Mouse (Mus musculus): ENCODE measurements at regions not wholly inside any gene's neighbourhood (a gene's known extent, or its start where the extent isn't known, plus 50 kb on each side); places are given as distances from the start of the nearest gene placed in this dataset.

DNA sequence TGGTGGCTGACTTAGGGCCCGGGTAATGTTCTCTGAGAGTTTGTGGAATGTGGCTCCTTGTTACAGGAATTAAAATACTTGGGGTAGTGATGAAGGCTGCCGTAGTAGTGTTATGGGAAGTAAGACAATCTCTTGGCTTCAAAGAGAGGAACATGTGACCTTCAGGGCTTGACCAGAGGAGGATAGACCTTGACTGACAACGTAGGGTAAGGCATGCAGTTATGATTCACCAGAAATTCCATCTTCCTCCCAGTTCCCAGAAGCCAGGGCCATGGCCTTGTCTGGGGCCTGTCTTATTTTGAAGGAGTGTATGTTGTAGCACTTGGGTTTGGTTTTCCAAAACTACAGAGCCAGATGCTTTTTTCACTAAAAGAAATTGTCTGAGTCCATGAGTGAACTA is 1370.1 kb upstream of the A1bg start:
- WGBS, result 88% methylated on average over 3 of the region's 3 CpGs
- Histone ChIP-seq H3K9ac (ENCODE audit: low read depth, low read length) (no peak overlapping the region), H3K27ac (ENCODE audit: low read depth, low read length) (no peak overlapping the region), H3K4me2 (replicated peaks; ENCODE audit: low read depth, low read length) (no peak overlapping the region), H3K4me3 (ENCODE audit: low read depth, low read length) (no peak overlapping the region), H3K36me3 (ENCODE audit: control insufficient read depth, insufficient read depth, low read length) (no peaks in the 10 kb centered on the region), H3K9me3 (ENCODE audit: control insufficient read depth, low read length) (no peaks in the 10 kb centered on the region), H3K4me1 (replicated peaks; ENCODE audit: control insufficient read depth, insufficient read depth, low read length) (no peaks in the 10 kb centered on the region), H3K27me3 (ENCODE audit: control insufficient read depth, insufficient read depth, low read length) (no peaks in the 10 kb centered on the region)
- DNase-seq (ENCODE audit: low spot score) (no peak), ATAC-seq (ENCODE audit: low FRiP score) (no peak)

DNA sequence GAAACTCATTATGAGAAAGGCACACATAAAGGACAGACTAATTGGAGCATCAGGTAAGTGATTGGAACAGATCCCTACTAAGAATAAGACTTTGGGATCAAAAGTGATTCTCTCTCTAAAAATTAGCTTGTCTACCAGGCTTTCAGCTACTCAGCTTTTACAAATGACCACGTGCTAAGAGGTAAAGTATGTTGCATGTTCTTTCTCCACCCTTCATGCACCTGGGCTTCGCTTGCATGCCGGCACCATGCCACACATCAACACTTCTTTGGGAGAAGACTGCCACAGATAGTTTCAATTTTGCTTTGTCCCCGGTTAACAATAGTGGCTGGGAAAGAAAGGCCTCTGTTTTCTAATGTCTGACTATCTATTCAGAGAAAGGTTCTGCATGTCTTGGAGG is 1367.9 kb upstream of the A1bg start:
- H3K9me3 ChIP-seq (ENCODE audit: control insufficient read depth, low read length), result no peaks in the 10 kb centered on the region
- no peak overlapping the region for H3K4me3 ChIP-seq (ENCODE audit: low read depth, low read length)
- no peaks in the 10 kb centered on the region for H3K4me1 ChIP-seq (replicated peaks; ENCODE audit: control insufficient read depth, insufficient read depth, low read length)
- H3K9ac ChIP-seq (ENCODE audit: low read depth, low read length), result no peak overlapping the region
- WGBS, result 81% methylated on average over 4 of the region's 4 CpGs
- ATAC-seq (ENCODE audit: low FRiP score) (no peak), DNase-seq (ENCODE audit: low spot score) (no peak)
- no peaks in the 10 kb centered on the region for H3K27me3 ChIP-seq (ENCODE audit: control insufficient read depth, insufficient read depth, low read length)
- H3K4me2 ChIP-seq (replicated peaks; ENCODE audit: low read depth, low read length), result no peak overlapping the region
- no peaks in the 10 kb centered on the region for H3K36me3 ChIP-seq (ENCODE audit: control insufficient read depth, insufficient read depth, low read length)
- H3K27ac ChIP-seq (ENCODE audit: low read depth, low read length), result no peak overlapping the region

DNA sequence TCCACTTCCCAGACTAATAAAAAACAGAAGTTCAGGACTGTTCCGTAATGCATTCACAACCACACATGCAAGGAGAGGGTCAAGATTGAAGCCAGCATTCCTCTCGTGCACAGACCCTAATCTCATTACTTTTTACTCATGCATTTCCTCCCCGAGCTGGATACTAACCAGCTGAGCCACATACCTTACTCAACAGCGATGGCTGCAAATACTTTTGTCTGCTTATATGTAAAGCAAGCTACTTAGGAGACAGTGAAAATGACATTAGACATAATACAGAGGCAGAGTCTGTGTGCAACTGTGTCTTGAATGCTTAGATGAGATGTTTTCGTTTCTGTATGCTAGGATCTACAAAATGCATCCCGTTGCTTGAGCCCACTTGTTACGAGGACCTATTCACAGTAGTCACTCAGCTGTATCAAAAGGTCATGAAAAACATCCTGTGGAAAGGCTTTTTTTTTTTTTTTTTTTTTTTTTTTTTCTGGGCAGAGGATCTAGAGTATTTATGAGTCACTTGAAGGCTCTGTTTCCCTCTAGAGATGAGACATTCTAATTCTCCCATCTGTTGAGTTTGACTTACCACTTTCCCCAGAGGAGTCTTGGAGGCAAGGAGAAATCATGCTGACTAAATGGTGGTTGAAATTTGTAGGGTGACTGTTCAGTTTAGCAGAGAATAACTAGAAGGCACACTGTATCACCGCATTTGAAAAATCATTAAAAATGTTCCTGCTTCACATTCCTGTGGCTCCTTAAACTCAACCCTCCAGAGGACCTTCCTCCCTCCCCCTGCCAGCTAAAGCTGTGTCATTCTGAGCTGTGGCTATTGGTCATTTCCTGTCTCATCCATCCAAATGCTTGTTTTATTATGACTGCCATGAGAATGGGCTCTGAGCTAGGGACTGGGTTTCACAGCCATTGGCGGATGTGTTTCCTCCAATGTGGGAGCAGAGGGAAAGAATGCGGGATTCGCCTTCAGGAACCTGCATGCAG is 1364.1 kb upstream of the A1bg start:
- Histone ChIP-seq H3K27ac (ENCODE audit: low read depth, low read length) (no peak overlapping the region), H3K27me3 (ENCODE audit: control insufficient read depth, insufficient read depth, low read length) (no peaks in the 10 kb centered on the region), H3K4me3 (ENCODE audit: low read depth, low read length) (no peak overlapping the region), H3K4me2 (replicated peaks; ENCODE audit: low read depth, low read length) (no peak overlapping the region), H3K9me3 (ENCODE audit: control insufficient read depth, low read length) (no peaks in the 10 kb centered on the region), H3K36me3 (ENCODE audit: control insufficient read depth, insufficient read depth, low read length) (no peaks in the 10 kb centered on the region), H3K9ac (ENCODE audit: low read depth, low read length) (no peak overlapping the region), H3K4me1 (replicated peaks; ENCODE audit: control insufficient read depth, insufficient read depth, low read length) (no peaks in the 10 kb centered on the region)
- ATAC-seq (ENCODE audit: low FRiP score), result no peak
- peak; percentile 9 for DNase-seq (ENCODE audit: low spot score)
- 55% methylated on average over 11 of the region's 11 CpGs for WGBS

DNA sequence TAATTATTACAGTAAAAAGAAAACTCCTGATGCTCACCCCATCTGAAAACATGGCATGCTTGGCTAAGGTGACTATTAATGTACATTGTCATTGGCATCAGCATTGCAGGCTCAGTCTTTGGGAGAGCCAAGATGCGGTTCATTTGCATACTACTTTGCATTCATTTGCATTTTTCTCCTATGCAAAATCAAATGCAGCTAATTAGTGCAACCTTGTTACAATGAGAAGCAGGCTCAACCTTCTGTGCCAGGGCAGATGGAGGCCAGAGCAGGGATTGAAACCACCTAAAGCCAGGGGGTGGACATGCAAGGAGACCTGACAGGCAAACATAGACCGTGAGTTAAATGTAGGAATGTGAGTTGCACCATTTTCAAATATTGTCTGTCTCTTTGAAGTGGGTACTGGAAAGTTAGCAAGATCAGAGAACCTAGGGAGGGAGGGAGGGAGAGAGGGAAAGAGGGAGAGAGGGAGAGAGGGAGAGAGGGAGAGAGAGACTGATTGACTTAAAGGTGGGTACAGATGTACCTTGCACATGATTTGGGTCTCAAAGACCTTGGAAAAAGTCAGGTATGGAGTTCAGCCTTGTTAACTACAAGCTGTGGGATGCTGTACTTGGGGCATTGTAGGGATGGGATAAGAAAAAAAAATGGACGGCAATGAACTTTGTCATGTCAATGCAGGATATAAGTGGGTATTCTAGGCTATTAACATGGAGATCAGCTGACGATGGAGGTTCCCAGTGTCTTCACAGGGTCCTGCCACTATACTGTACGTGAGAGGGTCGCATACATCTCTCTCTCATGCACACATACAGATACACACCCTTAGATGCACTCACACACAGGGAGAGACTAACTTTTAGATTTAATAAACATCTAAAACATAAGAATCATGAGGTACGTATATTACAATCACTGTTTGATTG is 1362.1 kb upstream of the A1bg start:
- DNase-seq (ENCODE audit: low spot score), result no peak

DNA sequence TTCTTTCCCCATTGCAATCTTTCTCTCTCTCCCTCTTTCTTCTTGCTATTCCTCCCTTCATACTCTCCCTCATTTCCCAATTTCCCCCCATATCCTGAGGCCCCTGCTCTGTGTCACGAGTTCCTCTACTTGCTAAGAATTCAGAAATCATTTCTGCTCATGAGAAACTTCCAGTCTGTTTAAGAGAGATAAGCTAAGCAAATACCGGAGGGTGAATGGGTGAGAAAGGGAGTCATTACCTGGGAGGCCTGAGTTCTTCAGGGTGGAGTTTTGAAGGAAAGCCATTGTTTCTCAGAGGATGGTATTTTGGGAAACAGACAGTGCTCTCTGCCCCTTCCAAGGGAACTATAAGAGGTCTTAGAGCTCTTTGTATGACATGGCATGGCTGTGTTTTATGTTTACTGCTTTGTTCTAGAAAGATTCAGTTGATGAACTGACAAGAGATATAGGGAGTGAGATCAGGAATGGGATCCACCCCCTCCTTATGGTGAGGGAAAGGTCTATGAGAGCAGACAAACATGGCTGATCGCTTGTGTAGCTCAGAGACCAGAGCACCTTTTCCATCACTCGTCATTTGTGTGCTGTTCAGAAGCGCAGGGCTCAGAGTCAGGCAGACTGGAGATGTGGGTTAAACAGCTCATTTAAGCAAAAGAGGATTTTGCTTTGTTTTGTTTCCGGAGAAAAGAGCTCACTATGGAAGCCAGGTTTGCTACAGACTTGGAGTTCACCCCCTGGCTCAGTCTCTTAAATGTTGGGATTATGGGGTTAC is 1361.0 kb upstream of the A1bg start:
- WGBS, result 74% methylated on average over 6 of the region's 6 CpGs
- ATAC-seq (ENCODE audit: low FRiP score), result no peak
- Histone ChIP-seq H3K9me3 (ENCODE audit: control insufficient read depth, low read length) (no peaks in the 10 kb centered on the region), H3K4me1 (replicated peaks; ENCODE audit: control insufficient read depth, insufficient read depth, low read length) (no peaks in the 10 kb centered on the region), H3K9ac (ENCODE audit: low read depth, low read length) (no peak overlapping the region), H3K4me3 (ENCODE audit: low read depth, low read length) (no peak overlapping the region), H3K4me2 (replicated peaks; ENCODE audit: low read depth, low read length) (no peak overlapping the region), H3K27me3 (ENCODE audit: control insufficient read depth, insufficient read depth, low read length) (no peaks in the 10 kb centered on the region), H3K27ac (ENCODE audit: low read depth, low read length) (no peak overlapping the region), H3K36me3 (ENCODE audit: control insufficient read depth, insufficient read depth, low read length) (no peaks in the 10 kb centered on the region)
- DNase-seq (ENCODE audit: low spot score), result no peak

More for the DNA sequence above, 1362.1 kb upstream of the A1bg start:
- H3K4me3 ChIP-seq (ENCODE audit: low read depth, low read length), result no peak overlapping the region
- no peaks in the 10 kb centered on the region for H3K36me3 ChIP-seq (ENCODE audit: control insufficient read depth, insufficient read depth, low read length)
- H3K9me3 ChIP-seq (ENCODE audit: control insufficient read depth, low read length), result no peaks in the 10 kb centered on the region
- ATAC-seq (ENCODE audit: low FRiP score), result no peak
- H3K4me2 ChIP-seq (replicated peaks; ENCODE audit: low read depth, low read length), result no peak overlapping the region
- no peaks in the 10 kb centered on the region for H3K27me3 ChIP-seq (ENCODE audit: control insufficient read depth, insufficient read depth, low read length)
- H3K4me1 ChIP-seq (replicated peaks; ENCODE audit: control insufficient read depth, insufficient read depth, low read length), result no peaks in the 10 kb centered on the region
- H3K27ac ChIP-seq (ENCODE audit: low read depth, low read length), result no peak overlapping the region
- 90% methylated on average over 7 of the region's 7 CpGs for WGBS
- no peak overlapping the region for H3K9ac ChIP-seq (ENCODE audit: low read depth, low read length)

DNA sequence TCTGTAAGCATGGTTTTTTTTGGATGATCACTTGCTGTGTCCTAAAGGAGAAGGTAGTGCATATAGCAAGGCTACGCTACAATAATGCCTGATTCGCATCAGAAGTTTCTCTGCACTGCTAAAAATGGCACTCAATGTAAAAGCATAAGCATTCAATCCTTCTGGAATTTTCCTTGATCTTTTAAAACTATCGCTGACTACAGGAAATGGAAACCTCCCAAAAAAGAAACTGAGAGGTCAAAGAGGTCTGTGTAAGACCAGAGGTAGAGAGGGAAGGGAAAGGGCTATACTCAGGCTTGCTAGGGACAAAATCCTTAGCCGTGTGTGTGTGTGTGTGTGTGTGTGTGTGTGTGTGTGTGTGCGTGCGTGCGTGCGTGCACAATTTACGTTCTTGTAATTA is 1359.8 kb upstream of the A1bg start:
- no peak overlapping the region for H3K4me3 ChIP-seq (ENCODE audit: low read depth, low read length)
- H3K36me3 ChIP-seq (ENCODE audit: control insufficient read depth, insufficient read depth, low read length), result no peaks in the 10 kb centered on the region
- H3K4me2 ChIP-seq (replicated peaks; ENCODE audit: low read depth, low read length), result no peak overlapping the region
- ATAC-seq (ENCODE audit: low FRiP score) (no peak), DNase-seq (ENCODE audit: low spot score) (no peak)
- no peaks in the 10 kb centered on the region for H3K4me1 ChIP-seq (replicated peaks; ENCODE audit: control insufficient read depth, insufficient read depth, low read length)
- H3K9ac ChIP-seq (ENCODE audit: low read depth, low read length), result no peak overlapping the region
- no peak overlapping the region for H3K27ac ChIP-seq (ENCODE audit: low read depth, low read length)
- H3K9me3 ChIP-seq (ENCODE audit: control insufficient read depth, low read length), result no peaks in the 10 kb centered on the region
- no peaks in the 10 kb centered on the region for H3K27me3 ChIP-seq (ENCODE audit: control insufficient read depth, insufficient read depth, low read length)
- WGBS, result 80% methylated on average over 9 of the region's 9 CpGs

DNA sequence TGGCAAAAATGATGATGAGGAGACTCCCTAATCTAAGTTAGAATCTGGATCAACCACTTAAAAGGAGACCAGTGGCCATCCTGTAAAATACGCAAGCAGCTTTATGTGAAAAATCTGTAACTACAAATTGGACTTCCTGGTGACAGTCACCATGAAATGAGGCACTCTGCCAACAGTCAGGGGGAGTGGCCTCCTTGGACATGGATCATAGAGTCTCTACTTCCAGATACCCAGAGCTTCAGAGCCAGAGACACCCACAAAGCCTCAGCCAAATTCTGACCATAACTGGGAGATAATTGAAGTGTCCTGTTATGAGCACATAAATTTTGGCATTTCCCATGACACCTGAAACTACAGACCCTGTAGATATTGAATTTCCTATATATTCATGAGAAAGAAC is 1359.3 kb upstream of the A1bg start:
- no peak overlapping the region for H3K27ac ChIP-seq (ENCODE audit: low read depth, low read length)
- WGBS, result 96% methylated on average over 1 of the region's 1 CpGs
- no peak overlapping the region for H3K4me2 ChIP-seq (replicated peaks; ENCODE audit: low read depth, low read length)
- no peaks in the 10 kb centered on the region for H3K4me1 ChIP-seq (replicated peaks; ENCODE audit: control insufficient read depth, insufficient read depth, low read length)
- H3K9me3 ChIP-seq (ENCODE audit: control insufficient read depth, low read length), result no peaks in the 10 kb centered on the region
- H3K9ac ChIP-seq (ENCODE audit: low read depth, low read length), result no peak overlapping the region
- no peaks in the 10 kb centered on the region for H3K27me3 ChIP-seq (ENCODE audit: control insufficient read depth, insufficient read depth, low read length)
- H3K4me3 ChIP-seq (ENCODE audit: low read depth, low read length), result no peak overlapping the region
- ATAC-seq (ENCODE audit: low FRiP score) (no peak), DNase-seq (ENCODE audit: low spot score) (no peak)
- H3K36me3 ChIP-seq (ENCODE audit: control insufficient read depth, insufficient read depth, low read length), result no peaks in the 10 kb centered on the region

DNA sequence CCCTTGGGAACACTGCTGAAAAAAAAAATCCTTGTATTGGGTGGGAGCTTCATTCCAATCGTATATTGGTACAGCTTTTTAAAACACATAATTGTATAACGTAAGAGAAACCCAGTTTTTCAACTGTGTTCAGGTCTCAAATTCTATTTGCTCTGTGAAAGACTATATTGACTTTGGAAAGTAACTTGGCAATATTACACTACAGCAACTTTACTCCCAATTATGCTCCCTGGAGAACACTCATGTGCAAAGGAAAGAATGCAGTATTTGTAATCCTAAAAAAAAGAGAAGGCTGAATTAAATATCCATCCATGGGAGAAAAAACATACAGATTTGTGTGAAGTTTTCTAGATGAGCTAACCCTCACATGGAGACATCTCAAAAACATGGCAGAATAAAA is 1356.7 kb upstream of the A1bg start:
- H3K4me1 ChIP-seq (replicated peaks; ENCODE audit: control insufficient read depth, insufficient read depth, low read length), result no peaks in the 10 kb centered on the region
- no peaks in the 10 kb centered on the region for H3K27me3 ChIP-seq (ENCODE audit: control insufficient read depth, insufficient read depth, low read length)
- ATAC-seq (ENCODE audit: low FRiP score) (no peak), DNase-seq (ENCODE audit: low spot score) (no peak)
- H3K27ac ChIP-seq (ENCODE audit: low read depth, low read length), result no peak overlapping the region
- no peaks in the 10 kb centered on the region for H3K9me3 ChIP-seq (ENCODE audit: control insufficient read depth, low read length)
- 83% methylated on average over 2 of the region's 2 CpGs for WGBS
- H3K4me3 ChIP-seq (ENCODE audit: low read depth, low read length), result no peak overlapping the region
- H3K36me3 ChIP-seq (ENCODE audit: control insufficient read depth, insufficient read depth, low read length), result no peaks in the 10 kb centered on the region
- H3K9ac ChIP-seq (ENCODE audit: low read depth, low read length), result no peak overlapping the region
- H3K4me2 ChIP-seq (replicated peaks; ENCODE audit: low read depth, low read length), result no peak overlapping the region
